Mouse (Mus musculus) naive thymus-derived CD4-positive, alpha-beta T cell, adult 2 months (primary cell): ENCODE results near the gene Nynrin.
A peak's percentile ranks its signal among the peaks of the same experiment; 100 is the strongest.

Experiments used
- DNase-seq: peaks from one replicate; pipeline ENCODE4 v3.0.0-alpha.2; 2011; ENCODE audit warnings: low read depth

The Nynrin gene

GRCm38 (mm10) chr14:55840853-55841366 lies 12.9 kb upstream of the Nynrin start:
- no peak for DNase-seq

- DNase-seq, result no peak
Observed at GRCm38 (mm10) chr14:55842794-55843193, 11.0 kb upstream of the Nynrin start.

- DNase-seq, result no peak
Observed at GRCm38 (mm10) chr14:55845506-55846294, 8.1 kb upstream of the Nynrin start.

GRCm38 (mm10) chr14:55850885-55851284 lies 2.9 kb upstream of the Nynrin start:
- no peak for DNase-seq

- DNase-seq, result no peak
Observed at GRCm38 (mm10) chr14:55852646-55853551, 911 bp upstream of the Nynrin start.

- no peak for DNase-seq
Observed at GRCm38 (mm10) chr14:55854406-55855100, 743 bp downstream of the Nynrin start.

- no peak for DNase-seq
Observed at GRCm38 (mm10) chr14:55855101-55855561, 1.3 kb downstream of the Nynrin start.

GRCm38 (mm10) chr14:55857588-55857987 lies 3.8 kb downstream of the Nynrin start:
- no peak for DNase-seq

GRCm38 (mm10) chr14:55862186-55862585 lies 8.4 kb downstream of the Nynrin start:
- DNase-seq, result no peak

- DNase-seq, result no peak
Observed at GRCm38 (mm10) chr14:55862970-55863369, 9.2 kb downstream of the Nynrin start.

- DNase-seq, result peak; percentile 81
Observed at GRCm38 (mm10) chr14:55863773-55864172, 10.0 kb downstream of the Nynrin start.

- peak; percentile 66 for DNase-seq
Observed at GRCm38 (mm10) chr14:55866962-55867361, 13.2 kb downstream of the Nynrin start.

GRCm38 (mm10) chr14:55868230-55869026 lies 14.6 kb downstream of the Nynrin start:
- no peak for DNase-seq

GRCm38 (mm10) chr14:55869538-55869937 lies 15.7 kb downstream of the Nynrin start:
- no peak for DNase-seq

GRCm38 (mm10) chr14:55872039-55872438 lies 18.2 kb downstream of the Nynrin start:
- DNase-seq, result no peak

GRCm38 (mm10) chr14:55872551-55872950 lies 18.7 kb downstream of the Nynrin start:
- DNase-seq, result no peak

GRCm38 (mm10) chr14:55873242-55873713 lies 19.5 kb downstream of the Nynrin start:
- no peak for DNase-seq

- DNase-seq, result peak; percentile 88
Observed at GRCm38 (mm10) chr14:55873714-55874683, 20.2 kb downstream of the Nynrin start.

GRCm38 (mm10) chr14:55877469-55878315 lies 23.9 kb downstream of the Nynrin start:
- no peak for DNase-seq
